Mouse (Mus musculus) liver, adult 2 months (tissue): ENCODE results near the gene BC037034.

Experiments used
- CTCF ChIP-seq: fragments of 200-500 bp; IDR thresholded peaks from 2 replicates; pipeline ENCODE4 v1.5.1; 2011; ENCODE audit warnings: low read depth, low read length, control low read depth
- POLR2A ChIP-seq: fragments of 200-500 bp; IDR thresholded peaks from 2 replicates; pipeline ENCODE4 v1.6.1; 2011; ENCODE audit warnings: low read length, control low read depth; ENCODE audit not compliant: insufficient read depth; ENCODE audit errors: extremely low read depth

DNA sequence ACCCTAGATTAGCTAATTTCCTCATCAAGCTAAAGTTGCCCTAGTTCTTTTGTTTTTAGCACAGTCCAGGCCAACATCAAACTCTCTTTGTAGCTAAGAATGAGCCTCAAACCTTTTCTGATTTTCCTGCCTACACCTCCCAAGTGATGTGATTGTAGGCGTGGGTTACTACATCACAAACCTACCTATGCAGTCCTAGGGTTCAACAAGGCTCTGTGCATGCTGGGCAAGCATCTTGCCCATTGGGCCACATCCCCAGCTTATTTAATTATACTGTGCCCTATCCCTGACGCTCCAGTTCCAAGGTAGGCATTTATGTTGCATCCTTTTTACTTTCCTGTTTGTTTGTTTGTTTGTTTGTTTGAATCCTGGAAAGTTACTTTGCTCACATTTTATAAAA is 38.1 kb downstream of the BC037034 start, which contains the start of gene Nxpe5:
- TF ChIP-seq CTCF (no peak), POLR2A (no peak)
